Mouse (Mus musculus) fat pad, adult 2 months (tissue): Measurements from ENCODE around the gene Fbxo10.
"Not testable (repeated sequence)": the region's sequence is repeated elsewhere in the genome, so short reads cannot be mapped to it uniquely, and the experiment has no call there.

Source experiments
- DNase-seq: peaks from one replicate; pipeline ENCODE4 v3.0.0-alpha.2; 2011; ENCODE audit warnings: low read depth, low spot score; ENCODE audit errors: extremely low read depth

Gene Fbxo10

DNA sequence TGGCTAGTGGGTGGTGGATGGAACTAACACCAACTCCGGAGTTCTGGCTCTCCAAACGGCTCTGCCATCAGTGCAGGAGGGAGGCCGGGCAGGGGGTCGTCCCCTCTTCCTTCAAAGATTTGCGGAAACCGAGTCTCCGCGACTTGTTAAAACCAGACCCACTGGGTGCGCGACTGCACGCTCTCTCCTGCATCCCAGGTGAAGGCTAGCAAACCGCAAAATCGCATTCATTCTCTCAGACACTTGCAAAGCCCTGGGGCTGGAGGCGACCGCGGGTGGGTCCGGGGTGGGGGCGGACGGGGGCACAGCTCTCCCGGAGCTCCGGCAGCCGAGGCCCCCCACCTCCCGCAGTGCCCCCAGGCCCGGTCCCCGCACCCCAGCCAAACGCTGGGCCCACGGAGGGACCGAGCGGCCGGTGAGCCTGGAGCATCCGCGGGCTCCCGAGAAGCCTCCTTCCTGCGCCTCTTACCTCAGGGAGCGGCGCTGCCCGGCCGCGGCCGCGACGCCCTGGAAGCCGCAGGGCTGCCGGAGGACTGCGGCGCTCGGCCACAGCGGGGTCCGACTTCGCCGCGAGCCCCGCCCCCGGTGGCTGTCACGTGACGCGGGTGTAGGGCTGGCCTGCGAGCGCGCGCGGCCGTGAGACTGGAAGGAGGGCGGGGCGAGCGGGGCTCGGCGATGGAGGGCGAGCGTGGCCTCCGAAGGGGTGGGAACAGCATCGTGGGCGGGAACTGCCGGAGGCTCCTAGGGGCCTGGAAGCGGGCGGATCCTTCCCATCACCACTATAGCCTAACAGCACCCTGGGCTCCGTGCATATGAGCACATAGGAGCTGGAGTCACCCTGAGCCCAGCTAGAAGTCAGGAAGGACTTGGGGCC is at the start of gene Fbxo10:
Gene Fbxo10 (minus strand): TSS at position 584 of the 874 bp plus-strand sequence.
- DNase-seq = no peak

DNA sequence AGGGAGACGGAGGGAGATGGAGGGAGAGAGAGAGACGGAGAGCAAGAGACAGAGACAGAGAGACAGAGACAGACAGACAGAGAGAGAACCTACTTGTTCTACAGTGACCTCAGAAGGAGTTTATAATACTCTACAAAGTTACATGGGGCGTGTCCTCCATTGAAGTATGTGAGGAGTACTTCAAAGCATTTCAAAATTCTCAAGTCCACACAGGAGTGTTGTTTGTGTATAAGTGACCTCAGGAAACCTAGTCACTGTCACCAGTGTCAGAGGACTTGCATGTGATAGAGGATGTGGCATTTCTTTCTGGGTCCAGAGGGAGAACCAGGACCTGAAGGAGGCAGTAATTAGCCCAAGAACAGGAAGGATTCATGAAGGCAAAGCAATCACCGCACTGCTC is 46.6 kb upstream of the Fbxo10 start:
- no peak for DNase-seq

DNA sequence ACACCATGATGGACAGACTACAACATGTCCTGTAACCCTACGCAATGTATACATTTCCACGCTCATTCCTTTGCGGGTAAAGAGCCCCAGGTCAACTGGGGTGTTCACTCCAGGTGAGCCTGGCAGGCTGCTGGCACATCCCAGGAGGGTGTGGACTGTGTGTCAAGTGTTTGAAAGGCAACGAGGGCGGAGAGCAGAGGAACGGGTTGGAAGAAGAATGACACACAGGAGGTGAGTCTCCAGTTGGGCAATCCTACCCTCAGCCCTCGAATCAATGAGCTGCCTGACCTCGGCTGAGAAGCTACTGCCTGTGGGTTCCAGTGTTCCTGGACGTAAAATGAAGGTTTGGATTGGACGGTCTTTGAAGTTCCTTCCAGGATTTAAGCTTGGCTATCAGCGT is 36.9 kb upstream of the Fbxo10 start:
- DNase-seq = peak; percentile 67

DNA sequence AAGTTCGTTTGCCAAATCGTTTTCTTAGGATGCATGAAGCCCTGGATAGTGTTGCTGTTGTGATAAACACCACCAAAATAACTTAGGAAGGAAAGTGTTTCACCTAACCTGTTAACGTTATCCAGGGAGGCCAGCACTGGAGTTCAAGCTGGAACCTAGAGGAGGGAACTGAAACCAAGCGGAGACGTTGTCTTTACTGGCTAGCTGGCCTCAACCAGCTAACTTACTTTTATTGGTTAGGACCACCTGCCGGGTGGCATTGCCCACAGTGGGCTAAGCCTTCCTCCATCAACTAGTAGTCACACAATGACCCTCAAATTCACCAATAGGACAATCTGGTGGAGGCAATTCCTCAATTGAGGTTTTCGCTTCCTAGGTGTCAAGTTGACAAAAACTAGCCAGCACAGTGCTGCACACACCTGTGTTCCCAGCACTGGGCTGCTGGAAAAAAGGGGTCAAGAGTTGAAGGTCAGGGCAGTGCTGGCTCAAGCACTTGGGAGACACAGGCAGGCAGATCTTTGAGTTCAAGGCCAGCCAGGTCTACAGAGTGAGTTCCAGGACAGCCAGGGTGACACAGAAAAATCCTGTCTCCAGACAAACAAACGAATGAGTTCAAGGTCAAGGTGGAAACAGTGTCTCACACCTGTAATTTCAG is 24.2 kb upstream of the Fbxo10 start:
- DNase-seq = no peak

DNA sequence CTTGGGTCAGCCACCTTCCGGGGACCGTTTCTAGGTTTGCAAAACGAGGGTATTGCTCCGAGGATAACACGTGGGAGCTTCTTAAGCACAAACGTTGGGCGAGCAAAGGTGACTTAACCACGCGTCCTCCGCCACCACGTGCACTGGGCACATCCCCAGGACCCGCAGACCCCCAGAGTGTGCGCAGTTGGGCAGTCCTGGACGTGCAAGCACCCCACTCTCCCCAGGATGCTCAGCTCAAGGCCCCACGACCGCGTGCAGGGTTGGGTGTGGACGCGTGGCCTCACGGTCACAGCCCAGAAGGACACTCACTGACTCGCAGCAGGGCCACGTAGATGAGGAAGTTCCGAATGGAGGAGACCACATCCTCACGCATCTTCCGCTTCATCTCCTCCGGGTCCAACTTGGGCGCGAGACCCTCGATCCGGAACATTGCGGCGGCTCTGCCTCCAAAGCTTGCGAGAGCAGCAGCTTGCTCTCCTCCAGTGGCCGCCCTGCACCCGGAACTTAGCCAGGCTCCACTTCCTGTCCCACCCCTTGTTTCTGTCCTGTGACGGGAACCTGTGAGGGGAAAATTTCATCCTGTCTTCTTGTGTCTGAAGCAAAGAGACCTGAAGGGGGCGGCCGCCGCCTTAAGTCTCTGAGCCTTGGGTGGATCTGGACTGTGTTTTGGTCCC is 23.3 kb upstream of the Fbxo10 start, which contains the start of gene Tomm5:
Gene Tomm5 (minus strand): TSS at position 514 of the 677 bp plus-strand sequence.
- peak; percentile 80 for DNase-seq

DNA sequence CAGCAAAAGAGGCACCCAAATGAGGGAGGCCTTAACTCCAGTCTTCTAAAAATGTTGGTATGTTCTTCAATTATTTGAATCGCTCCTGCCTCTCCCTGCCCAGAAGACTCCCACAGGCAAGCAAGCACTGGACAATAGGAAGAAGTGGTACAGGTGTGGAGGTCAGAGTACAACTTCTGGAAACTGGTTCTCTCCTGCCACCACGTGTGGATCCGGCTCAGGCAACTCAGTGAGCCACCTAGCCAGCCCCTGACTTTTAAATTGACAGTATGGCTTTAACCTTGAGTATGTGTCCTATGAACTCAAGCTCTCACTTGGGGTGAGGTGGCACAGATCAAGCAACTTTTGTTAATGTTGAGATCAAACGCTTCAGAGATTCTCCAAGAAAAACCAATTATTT is 22.7 kb upstream of the Fbxo10 start:
- no peak for DNase-seq

DNA sequence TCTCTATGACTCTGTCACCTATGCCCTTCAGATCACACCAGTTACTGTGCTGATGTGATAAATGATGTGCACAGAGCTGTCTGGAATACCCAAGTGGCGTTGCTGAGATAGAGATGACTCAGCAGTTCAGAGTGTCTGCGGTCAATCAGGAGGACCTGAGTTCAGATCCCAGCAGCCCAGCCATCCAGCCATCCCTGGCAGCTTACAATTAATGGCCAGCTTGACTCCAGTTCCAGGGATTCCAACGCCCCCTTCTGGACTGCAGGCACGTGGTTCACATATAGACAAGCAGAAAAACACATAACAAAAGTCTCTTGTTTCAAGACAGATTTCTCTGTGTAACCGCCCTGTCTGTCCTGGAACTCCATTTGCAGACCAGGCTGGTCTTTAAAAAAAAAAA is 22.0 kb upstream of the Fbxo10 start:
- no peak for DNase-seq

DNA sequence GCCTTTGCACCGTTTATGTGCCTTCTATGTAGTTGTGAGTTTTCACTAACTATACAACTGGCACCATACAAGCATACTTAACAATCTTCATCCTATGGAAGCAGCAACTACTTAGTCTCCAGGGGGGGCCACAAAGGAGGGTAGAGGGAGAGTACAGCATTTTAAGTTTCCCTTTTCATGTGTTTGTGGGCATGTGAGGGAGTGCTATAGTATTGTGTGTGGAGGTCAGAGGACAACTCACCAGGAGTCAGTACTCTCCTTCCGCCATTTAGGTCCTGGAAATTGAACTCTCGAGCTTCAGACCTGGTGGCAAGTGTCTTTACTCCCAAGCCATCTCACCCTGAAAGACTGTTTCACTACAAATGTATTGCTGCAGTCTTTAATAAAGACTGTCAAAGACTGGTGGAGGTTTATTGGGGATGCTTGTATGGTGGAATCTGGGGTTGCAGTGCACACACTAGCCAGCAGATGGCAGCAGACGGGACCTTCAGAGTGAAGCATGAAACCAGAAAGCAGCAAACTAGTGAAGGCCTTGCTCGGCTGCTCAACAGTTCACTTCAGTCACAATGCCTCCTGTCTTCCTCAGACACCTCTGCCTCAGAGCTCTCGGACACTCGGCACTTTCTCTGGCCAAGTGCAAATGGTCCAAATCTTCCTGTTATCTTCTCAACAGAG is 12.9 kb upstream of the Fbxo10 start:
- no peak for DNase-seq

DNA sequence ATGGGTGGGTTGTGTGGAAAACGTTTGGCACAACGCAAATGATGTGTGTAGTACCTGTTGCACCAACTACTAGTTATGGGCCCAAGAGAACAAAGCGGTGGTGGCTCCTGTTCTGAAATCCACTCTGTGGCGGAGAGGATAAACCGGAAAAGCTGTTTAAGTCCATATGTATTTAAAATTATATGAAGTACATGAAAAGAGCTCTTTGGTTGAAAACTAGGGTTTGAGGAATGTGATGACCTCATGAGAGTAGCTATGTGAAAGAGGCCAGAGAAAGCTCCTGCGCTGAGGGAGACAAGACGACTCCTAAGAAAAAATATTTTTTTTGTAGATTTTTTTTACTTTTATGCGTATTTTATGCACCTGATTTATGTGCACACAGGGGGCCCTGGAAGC is 489 bp upstream of the Fbxo10 start:
- DNase-seq = no peak

DNA sequence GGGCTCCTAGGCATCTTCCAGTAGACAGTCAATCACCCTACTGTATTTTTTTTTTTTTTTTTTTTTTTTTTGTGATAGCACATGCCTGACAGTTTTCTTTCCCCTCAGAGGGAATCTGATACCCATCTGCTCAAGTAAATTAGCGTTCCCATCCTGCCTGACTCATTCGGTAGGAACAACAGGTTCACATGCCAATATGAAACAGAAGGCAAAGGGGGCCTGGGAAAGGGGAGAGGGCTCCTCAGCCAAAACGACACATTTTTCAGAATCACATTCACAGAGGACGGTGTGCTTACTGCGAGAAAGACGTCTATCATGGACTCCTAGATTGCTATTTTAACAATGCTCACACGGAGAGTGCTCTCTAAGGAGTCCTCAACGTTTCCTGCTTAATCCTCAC is 917 bp downstream of the Fbxo10 start:
- no peak for DNase-seq

DNA sequence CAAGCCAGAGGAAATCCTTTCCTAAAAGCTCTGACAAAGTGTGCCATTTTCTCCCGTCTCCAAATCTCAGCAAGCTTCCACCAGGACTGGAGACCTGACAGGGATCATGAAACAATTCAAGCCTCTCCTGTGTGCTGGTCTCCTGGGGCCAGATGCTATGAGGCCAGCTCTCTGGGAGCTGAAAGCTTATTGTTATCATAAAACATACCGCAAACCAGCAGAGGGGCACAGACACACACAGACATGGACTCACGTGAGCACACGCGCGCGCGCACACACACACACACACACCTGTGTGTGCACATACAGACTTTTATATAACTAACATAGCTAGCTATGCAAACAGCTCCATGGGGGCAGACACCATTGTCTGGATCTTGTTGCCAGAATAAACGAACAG is 1.5 kb downstream of the Fbxo10 start:
- DNase-seq = no peak

DNA sequence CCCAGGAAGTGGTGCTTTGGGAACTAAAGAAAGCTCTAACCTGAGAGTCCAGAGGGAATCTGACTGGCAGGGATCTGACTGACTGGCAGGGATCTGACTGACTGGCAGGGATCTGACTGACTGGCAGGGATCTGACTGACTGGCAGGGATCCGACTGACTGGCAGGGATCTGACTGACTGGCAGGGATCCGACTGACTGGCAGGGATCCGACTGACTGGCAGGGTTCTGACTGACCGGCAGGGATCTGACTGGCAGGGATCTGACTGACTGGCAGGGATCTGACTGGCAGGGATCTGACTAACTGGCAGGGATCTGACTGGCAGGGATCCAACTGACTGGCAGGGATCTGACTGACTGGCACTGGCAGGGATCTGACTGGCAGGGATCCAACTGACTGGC is 3.4 kb downstream of the Fbxo10 start:
- DNase-seq = not testable (repeated sequence)

DNA sequence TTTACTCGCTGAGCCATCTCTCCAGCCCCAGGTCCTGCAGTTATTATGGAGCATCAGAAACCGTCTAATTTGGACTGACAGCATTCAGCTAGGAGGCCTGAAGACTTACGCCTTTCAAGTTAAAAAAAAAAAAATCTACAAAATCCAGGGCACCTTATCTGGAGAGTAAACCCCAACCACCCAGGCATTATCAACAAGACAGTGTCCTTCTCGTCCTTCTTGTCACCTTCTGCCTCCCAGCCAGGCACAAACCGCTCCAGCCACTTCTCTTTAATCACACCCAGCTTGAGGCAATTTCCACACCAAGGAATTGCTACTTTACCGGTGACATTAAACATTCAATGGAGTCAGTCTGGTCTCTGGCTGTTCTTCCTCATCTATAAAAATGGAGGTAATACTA is 10.9 kb downstream of the Fbxo10 start:
- DNase-seq = no peak

DNA sequence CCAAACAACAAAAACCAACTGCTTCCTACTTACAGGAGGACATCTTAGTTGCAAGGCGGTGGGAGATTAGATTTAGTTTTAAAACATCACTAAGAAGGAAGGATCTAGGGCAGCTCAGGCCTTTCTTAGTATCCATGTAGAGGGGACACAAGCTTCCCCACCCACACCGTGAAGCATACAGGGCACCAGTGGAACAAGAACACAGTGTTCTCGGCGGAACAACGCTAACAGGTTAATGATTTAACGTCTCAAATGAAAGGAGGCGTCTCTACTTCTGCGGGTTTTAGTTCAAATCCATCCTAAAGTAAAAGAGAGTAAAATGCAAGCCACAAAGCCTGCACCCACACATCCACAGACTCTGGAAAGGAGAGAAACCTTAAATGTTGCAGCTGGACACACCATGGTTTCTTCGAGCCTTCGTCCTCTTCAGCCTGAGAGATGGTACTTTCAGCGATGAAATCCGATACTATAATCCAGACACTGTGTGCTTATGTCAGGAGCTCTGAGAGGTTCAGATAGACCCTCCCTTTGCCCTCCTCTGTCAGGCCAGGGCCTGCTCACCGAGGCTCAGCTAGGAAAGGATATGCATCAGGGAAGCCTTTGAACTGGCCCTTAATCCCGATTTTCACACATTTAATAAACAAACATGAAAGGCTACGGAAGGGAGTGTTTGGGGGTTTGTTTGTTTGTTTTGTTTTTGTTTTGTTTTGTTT is 12.0 kb downstream of the Fbxo10 start:
- DNase-seq = no peak

DNA sequence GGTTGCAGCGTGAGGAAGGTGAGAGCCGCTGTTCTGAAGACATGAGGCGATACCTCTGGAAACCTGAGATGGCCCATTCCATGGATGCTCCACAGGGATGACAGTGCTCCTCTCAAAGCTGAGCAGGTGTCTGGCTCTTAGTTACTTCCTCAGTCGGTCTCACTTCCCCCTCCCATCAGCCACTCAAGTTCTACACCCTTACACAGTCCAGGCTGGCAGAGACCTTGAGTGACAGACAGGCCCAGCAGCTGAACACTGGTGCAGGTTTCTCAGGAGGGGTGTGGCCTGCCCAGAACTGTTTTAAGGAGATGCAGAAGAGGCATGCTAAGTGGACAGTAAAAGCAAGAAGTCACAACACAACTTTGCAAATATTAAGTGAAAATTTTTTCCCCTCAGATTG is 16.7 kb downstream of the Fbxo10 start:
- DNase-seq = no peak

DNA sequence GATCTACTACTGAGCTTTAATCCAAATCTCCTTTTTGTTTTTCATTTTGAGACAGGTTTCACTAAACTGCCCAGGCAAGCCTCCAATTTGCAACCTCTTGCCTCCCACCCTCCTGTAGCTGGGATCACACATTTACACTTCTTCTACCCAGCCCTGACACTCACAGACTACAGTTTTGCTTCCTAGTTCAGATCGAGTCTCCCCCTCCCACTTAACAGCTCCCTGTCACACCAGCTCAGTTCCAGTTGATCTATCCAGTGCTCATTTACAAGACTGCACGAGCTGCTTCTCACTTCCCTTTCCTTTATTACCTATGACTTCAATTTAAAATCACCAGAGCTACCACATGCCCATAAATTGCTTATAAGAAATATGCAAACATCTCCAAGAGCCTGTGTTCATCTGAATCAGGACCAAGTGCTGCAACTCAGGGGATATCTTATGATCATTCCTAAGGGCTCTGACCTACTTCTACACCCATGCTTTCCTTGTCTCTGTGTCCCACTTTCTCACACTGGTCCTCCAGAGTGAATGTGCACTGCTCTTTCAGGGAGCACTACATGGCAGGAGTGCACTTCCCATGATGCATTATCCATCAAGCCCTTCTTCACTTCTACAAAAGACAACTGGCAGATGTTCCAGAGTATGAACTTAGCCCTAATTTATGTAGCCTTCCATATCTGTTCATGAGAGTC is 18.2 kb downstream of the Fbxo10 start:
- no peak for DNase-seq

DNA sequence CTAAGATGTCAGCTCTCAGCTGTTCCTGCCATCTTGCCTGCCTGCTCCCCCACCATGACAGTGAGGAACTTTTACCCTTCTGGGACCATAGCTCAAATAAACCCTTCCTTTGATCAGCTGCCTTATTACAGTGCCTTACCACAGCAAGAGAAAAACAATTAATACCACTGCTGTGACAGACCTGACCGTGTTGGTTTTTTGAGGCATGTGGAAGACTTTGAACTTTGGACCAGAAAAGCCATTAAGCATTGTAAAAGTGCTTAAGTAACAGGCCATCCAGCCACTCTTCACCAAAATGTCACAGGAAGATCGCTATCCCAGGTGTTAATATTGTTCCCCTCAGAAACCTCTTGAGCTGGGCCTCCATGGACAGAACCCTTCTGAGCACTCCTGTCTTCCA is 19.8 kb downstream of the Fbxo10 start:
- DNase-seq = no peak

DNA sequence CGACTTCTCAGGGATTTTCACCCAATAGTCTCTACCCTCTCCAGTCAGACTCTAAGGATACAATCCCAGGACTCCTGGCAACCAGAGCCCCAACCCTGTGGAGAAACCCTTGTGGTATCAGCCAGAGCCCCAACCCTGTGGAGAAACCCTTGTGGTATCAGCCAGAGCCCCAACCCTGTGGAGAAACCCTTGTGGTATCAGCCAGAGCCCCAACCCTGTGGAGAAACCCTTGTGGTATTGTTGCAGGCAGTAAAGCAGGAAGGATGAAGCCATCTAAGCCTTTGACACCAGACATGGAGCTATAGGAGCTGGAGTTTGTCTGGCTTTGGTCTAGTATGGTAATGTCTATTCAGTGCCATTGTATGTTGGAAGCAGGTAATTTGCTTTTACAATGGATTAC is 20.6 kb downstream of the Fbxo10 start:
- DNase-seq = not testable (repeated sequence)

DNA sequence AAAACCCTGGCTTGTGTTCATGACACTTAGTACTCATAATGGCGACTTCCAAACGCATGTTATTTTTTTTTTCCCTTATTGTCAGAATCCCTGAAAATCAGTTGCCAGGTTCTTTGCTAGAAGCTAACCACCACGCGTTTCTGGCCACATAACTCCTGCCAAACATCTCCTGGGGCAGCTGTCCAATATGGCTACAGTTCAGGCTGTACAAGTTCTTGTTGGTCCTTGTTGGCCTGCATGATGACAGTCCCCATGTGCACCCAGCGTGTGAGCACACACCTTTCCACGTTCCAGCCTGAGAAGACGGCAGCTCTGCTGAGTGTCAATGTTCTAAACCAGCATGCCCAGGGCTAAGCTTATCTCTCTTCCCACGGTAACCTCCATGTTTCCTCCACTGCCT is 29.0 kb downstream of the Fbxo10 start:
- peak; percentile 39 for DNase-seq

DNA sequence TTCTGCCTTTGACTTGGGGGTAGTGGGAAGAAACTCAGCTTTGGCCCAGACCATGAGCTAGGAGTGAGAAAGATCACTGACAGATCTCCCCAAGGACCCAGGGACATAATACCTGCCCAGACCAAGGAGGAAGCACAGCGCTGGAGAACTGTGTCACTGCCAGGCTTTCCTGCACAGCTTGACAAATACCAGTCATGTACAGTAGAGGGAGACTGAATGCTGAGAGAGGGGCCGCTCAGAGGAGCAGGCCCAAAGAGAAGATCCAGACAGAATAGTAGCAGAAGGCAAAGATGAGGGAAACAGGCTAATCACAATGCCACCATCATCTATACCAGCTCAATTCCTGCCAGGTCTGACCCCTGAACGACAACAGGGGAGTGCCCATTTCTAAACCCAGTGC is 29.5 kb downstream of the Fbxo10 start:
- DNase-seq = no peak
